Mouse (Mus musculus): ENCODE results near the gene Snrpg. TPM values are rescaled to one million over a fixed set of nuclear protein-coding genes. Genes with fewer than 3 reads are reported as not detected.
"Not testable (repeated sequence)": the region's sequence is repeated elsewhere in the genome, so short reads cannot be mapped to it uniquely, and the experiment has no call there.

Snrpg gene
- 314 and 325 TPM in 2 replicates for polyA plus RNA-seq (2016; fragmentation: Nextera tagmentation; extraction: Ambion mirVana)

GRCm38 (mm10) chr6:86370764-86371339, at the start of gene Snrpg:
TSS of gene Snrpg (plus strand) at chr6:86371304.
- WGBS: 18% methylated on average over 15 of the region's 15 CpGs

GRCm38 (mm10) chr6:86322031-86322563, 49.0 kb upstream of the Snrpg start:
- Histone ChIP-seq H3K9me3 (replicated peaks) (no peaks in the 10 kb centered on the region), H3K4me3 (no peak overlapping the region), H3K9ac (no peak overlapping the region), H3K27me3 (replicated peaks) (no peaks in the 10 kb centered on the region), H3K4me1 (replicated peaks) (no peaks in the 10 kb centered on the region; the same call in 1 of the 2 replicates), H3K4me2 (no peak overlapping the region), H3K36me3 (no peaks in the 10 kb centered on the region), H3K27ac (ENCODE audit: poor library complexity, severe bottlenecking) (no peak overlapping the region)
- 77% methylated on average over 5 of the region's 5 CpGs for WGBS
- ATAC-seq (ENCODE audit: insufficient number of reproducible peaks, low FRiP score): no peak

More at GRCm38 (mm10) chr6:86370764-86371339, at the start of gene Snrpg:
- H3K27me3 ChIP-seq (replicated peaks): no peaks in the 10 kb centered on the region
- peak within 1 kb of the TSS; percentile 91 for H3K9ac ChIP-seq
- peak; percentile 29 for ATAC-seq (ENCODE audit: insufficient number of reproducible peaks, low FRiP score)
- H3K9me3 ChIP-seq (replicated peaks): no peaks in the 10 kb centered on the region
- peak within 1 kb of the TSS; percentile 84 for H3K27ac ChIP-seq (ENCODE audit: poor library complexity, severe bottlenecking)
- H3K4me1 ChIP-seq (replicated peaks): peaks cover 29% of the 10 kb centered on the region
- H3K4me2 ChIP-seq: peak within 1 kb of the TSS; percentile 93
- peaks cover 25% of the 10 kb centered on the region for H3K36me3 ChIP-seq
- H3K4me3 ChIP-seq: peak within 1 kb of the TSS; percentile 85

DNA sequence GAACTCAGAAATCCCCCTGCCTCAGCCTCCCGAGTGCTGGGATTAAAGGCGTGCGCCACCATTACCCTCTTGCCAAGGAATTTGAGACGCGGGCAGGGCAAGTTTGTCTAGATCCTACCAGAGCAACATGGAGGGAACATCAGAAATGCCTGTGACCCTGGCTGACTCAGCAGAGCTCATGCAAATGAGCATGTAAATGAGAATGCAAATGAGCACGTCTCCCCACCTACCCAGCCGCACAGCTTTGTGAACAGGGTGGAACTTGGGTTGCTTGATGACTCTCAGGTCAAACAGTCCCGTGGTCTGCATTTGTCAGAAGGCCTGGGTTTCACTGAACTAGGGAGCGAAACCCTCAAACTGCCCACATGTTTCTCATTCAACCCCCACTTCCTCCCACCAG, 48.1 kb upstream of the Snrpg start:
- Histone ChIP-seq H3K36me3 (no peaks in the 10 kb centered on the region), H3K27me3 (replicated peaks) (no peaks in the 10 kb centered on the region), H3K4me1 (replicated peaks) (no peaks in the 10 kb centered on the region; the same call in 1 of the 2 replicates), H3K4me2 (no peak overlapping the region), H3K9ac (no peak overlapping the region), H3K9me3 (replicated peaks) (no peaks in the 10 kb centered on the region), H3K4me3 (no peak overlapping the region), H3K27ac (ENCODE audit: poor library complexity, severe bottlenecking) (no peak overlapping the region)
- ATAC-seq (ENCODE audit: insufficient number of reproducible peaks, low FRiP score): no peak
- WGBS: 87% methylated on average over 9 of the region's 9 CpGs

GRCm38 (mm10) chr6:86324400-86324799, 46.7 kb upstream of the Snrpg start:
- no peaks in the 10 kb centered on the region for H3K9me3 ChIP-seq (replicated peaks)
- H3K27ac ChIP-seq (ENCODE audit: poor library complexity, severe bottlenecking): no peak overlapping the region
- H3K4me3 ChIP-seq: no peak overlapping the region
- no peaks in the 10 kb centered on the region for H3K27me3 ChIP-seq (replicated peaks)
- no peak overlapping the region for H3K9ac ChIP-seq
- no peak overlapping the region for H3K4me2 ChIP-seq
- no peak for ATAC-seq (ENCODE audit: insufficient number of reproducible peaks, low FRiP score)
- H3K36me3 ChIP-seq: no peaks in the 10 kb centered on the region
- 0 out of 2 replicates have a peak, but pooled peaks cover 3% of the 10 kb centered on the region for H3K4me1 ChIP-seq (replicated peaks)
- 88% methylated on average over 3 of the region's 3 CpGs for WGBS

DNA sequence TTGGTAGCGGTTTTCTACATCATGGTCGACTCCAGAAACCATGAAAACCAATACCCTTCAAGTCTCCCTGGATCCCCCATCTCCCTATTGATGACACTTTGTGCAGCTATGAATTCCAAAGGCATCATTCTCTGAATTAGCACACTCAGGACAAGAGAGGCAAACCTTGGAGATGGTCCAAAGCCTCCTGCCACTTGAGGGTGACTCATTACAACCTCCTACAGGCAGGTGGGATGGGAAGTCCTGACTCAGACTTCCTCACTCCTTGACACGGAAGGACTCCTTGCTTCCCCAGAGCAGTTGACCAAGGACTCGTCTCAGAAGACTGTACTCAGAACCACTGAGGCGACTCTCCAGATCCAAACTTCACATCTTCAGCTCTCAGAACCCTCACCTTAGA, 45.5 kb upstream of the Snrpg start:
- Histone ChIP-seq H3K9ac (no peak overlapping the region), H3K9me3 (replicated peaks) (0 out of 2 replicates have a peak, but pooled peaks cover 3% of the 10 kb centered on the region), H3K4me1 (replicated peaks) (0 out of 2 replicates have a peak, but pooled peaks cover 3% of the 10 kb centered on the region), H3K27me3 (replicated peaks) (no peaks in the 10 kb centered on the region), H3K4me3 (no peak overlapping the region), H3K4me2 (no peak overlapping the region), H3K27ac (ENCODE audit: poor library complexity, severe bottlenecking) (no peak overlapping the region), H3K36me3 (no peaks in the 10 kb centered on the region)
- WGBS: 83% methylated on average over 5 of the region's 5 CpGs
- no peak for ATAC-seq (ENCODE audit: insufficient number of reproducible peaks, low FRiP score)

DNA sequence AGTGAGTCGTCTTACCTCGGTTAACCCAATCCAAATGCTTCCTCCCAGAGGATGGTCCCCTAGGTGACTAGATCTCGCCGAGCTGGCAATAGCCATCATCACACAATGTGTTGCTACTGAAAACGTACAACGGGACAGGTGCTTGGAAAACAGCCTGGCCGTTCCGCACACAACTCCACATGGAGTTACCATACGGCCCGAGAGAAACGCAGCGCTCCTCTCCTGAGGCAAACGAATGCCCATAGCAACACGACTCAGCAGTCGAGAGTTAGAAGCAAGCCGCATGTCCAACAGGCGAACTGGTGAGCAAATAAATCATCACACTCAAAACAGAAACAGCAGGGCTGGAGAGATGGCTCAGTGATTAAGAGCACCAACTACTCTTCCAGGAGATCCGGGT, 44.2 kb upstream of the Snrpg start:
- ATAC-seq (ENCODE audit: insufficient number of reproducible peaks, low FRiP score): no peak
- Histone ChIP-seq H3K9ac (no peak overlapping the region), H3K27me3 (replicated peaks) (no peaks in the 10 kb centered on the region), H3K9me3 (replicated peaks) (0 out of 2 replicates have a peak, but pooled peaks cover 3% of the 10 kb centered on the region), H3K4me2 (no peak overlapping the region), H3K36me3 (no peaks in the 10 kb centered on the region), H3K4me1 (replicated peaks) (0 out of 2 replicates have a peak, but pooled peaks cover 3% of the 10 kb centered on the region), H3K27ac (ENCODE audit: poor library complexity, severe bottlenecking) (no peak overlapping the region), H3K4me3 (no peak overlapping the region)
- WGBS: 87% methylated on average over 18 of the region's 18 CpGs

DNA sequence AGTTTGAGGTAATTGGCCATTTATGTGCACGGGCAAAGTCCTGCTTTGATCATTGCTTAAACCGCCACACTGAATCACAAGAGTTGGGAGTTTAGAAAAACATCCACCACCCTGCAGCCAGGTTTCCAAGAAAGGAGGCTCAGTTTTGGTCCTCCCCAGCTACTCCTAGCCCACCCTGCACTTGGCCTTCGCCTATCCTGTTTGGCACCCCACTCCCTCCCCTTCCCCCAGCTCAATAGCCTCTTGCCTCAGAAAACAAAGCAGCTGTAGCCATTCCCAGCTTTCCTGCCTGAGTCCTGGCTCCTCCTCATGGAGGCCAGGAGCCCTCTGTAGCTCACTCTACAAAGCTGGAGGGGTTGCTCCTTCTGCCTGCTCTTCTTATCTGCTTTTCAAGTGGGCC, 42.7 kb upstream of the Snrpg start:
- ATAC-seq (ENCODE audit: insufficient number of reproducible peaks, low FRiP score): no peak

GRCm38 (mm10) chr6:86329943-86330342, 41.2 kb upstream of the Snrpg start:
- H3K4me1 ChIP-seq (replicated peaks): 0 out of 2 replicates have a peak, but pooled peaks cover 3% of the 10 kb centered on the region
- H3K4me2 ChIP-seq: no peak overlapping the region
- H3K4me3 ChIP-seq: no peak overlapping the region
- H3K27me3 ChIP-seq (replicated peaks): no peaks in the 10 kb centered on the region
- no peaks in the 10 kb centered on the region for H3K36me3 ChIP-seq
- 0 out of 2 replicates have a peak, but pooled peaks cover 6% of the 10 kb centered on the region for H3K9me3 ChIP-seq (replicated peaks)
- H3K27ac ChIP-seq (ENCODE audit: poor library complexity, severe bottlenecking): no peak overlapping the region
- no peak for ATAC-seq (ENCODE audit: insufficient number of reproducible peaks, low FRiP score)
- H3K9ac ChIP-seq: no peak overlapping the region
- 82% methylated on average over 6 of the region's 6 CpGs for WGBS

More for the DNA sequence above, 42.7 kb upstream of the Snrpg start:
- H3K27ac ChIP-seq (ENCODE audit: poor library complexity, severe bottlenecking): no peak overlapping the region
- 60% methylated on average over 3 of the region's 3 CpGs for WGBS
- no peaks in the 10 kb centered on the region for H3K36me3 ChIP-seq
- no peak overlapping the region for H3K4me3 ChIP-seq
- no peak overlapping the region for H3K9ac ChIP-seq
- 0 out of 2 replicates have a peak, but pooled peaks cover 3% of the 10 kb centered on the region for H3K9me3 ChIP-seq (replicated peaks)
- H3K4me1 ChIP-seq (replicated peaks): 0 out of 2 replicates have a peak, but pooled peaks cover 3% of the 10 kb centered on the region
- no peaks in the 10 kb centered on the region for H3K27me3 ChIP-seq (replicated peaks)
- no peak overlapping the region for H3K4me2 ChIP-seq

DNA sequence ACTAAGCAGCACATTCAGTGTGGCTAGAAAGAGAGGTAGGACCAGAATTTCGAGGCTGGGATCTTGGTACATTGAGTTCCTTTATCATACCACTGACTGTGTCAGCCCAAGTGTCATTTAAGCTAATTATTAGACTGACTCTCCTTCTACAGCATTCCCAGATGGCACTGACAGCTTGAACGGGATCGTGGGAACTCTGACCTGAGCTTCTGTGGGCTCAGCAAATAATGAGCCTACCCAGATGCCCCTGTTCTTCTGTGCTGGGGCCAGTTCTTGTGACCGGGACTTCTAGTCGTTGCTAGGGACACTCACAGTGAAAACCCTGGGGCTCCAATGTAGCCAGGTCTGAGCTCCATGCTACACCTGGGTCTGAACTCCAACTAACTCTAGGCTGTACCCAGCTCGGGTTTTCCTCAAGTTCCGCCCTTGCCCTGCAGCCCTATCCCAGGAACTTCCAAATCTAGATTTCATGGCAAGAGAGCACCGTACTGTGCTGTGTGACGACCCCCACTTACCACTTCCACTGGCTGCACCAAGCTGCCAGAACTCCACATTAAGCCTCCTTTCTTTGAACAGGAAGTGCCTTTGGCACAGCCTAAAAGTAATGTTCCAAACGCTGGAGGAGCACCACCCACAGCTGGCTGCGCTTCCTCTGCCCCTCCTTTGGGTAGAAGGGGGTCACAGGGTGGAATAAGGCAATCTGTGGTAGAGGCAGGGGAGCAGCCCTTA, 35.8 kb upstream of the Snrpg start:
- Histone ChIP-seq H3K4me2 (no peak overlapping the region), H3K4me1 (replicated peaks) (no peaks in the 10 kb centered on the region), H3K36me3 (no peaks in the 10 kb centered on the region), H3K27ac (ENCODE audit: poor library complexity, severe bottlenecking) (no peak overlapping the region), H3K9me3 (replicated peaks) (peaks cover 8% of the 10 kb centered on the region; the same call in 1 of the 2 replicates), H3K4me3 (no peak overlapping the region), H3K27me3 (replicated peaks) (no peaks in the 10 kb centered on the region), H3K9ac (no peak overlapping the region)
- whole genome bisulfite sequencing: 75% methylated on average over 11 of the region's 11 CpGs
- no peak for ATAC-seq (ENCODE audit: insufficient number of reproducible peaks, low FRiP score)

GRCm38 (mm10) chr6:86335860-86336259, 35.2 kb upstream of the Snrpg start:
- H3K4me3 ChIP-seq: no peak overlapping the region
- H3K27ac ChIP-seq (ENCODE audit: poor library complexity, severe bottlenecking): no peak overlapping the region
- H3K36me3 ChIP-seq: no peaks in the 10 kb centered on the region
- 77% methylated on average over 5 of the region's 5 CpGs for WGBS
- H3K4me1 ChIP-seq (replicated peaks): no peaks in the 10 kb centered on the region
- no peak overlapping the region for H3K4me2 ChIP-seq
- H3K9me3 ChIP-seq (replicated peaks): peaks cover 8% of the 10 kb centered on the region; the same call in 1 of the 2 replicates
- ATAC-seq (ENCODE audit: insufficient number of reproducible peaks, low FRiP score): no peak
- H3K27me3 ChIP-seq (replicated peaks): no peaks in the 10 kb centered on the region
- no peak overlapping the region for H3K9ac ChIP-seq

DNA sequence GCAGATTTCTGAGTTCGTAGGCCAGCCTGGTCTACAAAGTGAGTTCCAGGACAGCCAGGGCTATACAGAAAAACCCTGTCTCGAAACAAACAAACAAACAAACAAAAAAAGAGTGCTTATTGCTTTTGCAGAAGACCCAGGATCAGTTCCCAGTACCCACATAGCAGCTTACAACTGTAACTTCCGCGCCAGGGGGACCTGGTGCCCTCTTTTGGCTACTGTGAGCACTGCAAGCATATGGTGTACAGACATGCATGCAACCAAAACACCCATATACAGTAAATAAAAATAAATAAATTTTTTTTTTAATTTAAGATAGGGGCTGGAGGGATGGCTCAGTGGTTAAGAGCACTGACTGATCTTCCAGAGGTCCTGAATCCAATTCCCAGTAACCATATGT, 34.8 kb upstream of the Snrpg start:
- not testable (repeated sequence) for H3K4me2 ChIP-seq; H3K36me3 ChIP-seq; H3K4me1 ChIP-seq (replicated peaks); H3K27me3 ChIP-seq (replicated peaks); H3K27ac ChIP-seq (ENCODE audit: poor library complexity, severe bottlenecking); H3K4me3 ChIP-seq; H3K9ac ChIP-seq; ATAC-seq (ENCODE audit: insufficient number of reproducible peaks, low FRiP score); H3K9me3 ChIP-seq (replicated peaks)
- WGBS: 74% methylated on average over 4 of the region's 4 CpGs
